Mouse (Mus musculus): Measurements from ENCODE around the gene Rhot2. TPM values are rescaled to one million over a fixed set of nuclear protein-coding genes. Genes with fewer than 3 reads are reported as not detected.
"Not testable (repeated sequence)": the region's sequence is repeated elsewhere in the genome, so short reads cannot be mapped to it uniquely, and the experiment has no call there.

The Rhot2 gene
- polyA plus RNA-seq, 1 experiment from 2014 or later = 32.7 TPM

DNA sequence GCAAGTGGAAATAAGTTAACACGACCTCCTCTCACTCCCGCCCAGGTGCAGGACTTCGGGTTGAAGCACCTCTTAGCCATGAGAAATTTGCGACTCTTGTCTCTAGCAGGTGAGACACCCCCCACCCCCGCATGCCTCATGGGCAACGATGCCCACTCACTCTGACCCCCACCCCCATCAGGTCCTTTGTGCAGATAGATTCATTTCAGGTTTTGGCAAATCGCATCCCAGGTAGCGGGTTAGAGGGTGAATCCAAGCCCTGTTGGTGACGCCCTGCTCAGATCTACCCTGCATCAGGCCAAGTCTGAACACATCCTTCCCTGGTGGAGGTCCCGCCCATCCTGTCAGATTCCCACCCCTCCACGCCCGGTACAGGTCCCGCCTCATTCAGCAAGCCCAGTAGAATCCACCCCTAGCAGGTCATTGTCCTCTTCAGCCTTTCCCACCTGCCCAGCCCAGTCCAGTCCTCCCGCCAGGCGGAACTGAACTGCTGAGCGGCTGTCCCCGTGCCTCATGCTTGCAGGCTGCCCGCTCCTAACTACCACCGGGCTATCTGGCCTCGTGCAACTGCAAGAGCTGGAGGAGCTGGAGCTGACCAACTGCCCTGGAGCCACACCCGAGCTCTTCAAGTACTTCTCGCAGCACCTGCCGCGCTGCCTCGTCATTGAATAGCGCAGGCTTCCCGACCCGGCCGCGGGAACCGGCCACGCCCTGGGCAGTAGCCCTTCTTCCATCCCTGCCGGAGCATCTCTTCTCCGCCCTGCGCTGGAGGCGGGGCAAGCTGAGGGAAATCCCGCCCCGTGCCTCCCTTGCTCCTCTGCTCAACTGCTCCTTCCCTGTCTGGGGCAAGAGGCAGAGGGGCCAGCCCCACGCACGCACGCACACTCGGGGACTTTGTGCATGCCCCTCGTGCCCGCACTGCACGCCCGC is 25.5 kb downstream of the Rhot2 start:
- H3K27me3 ChIP-seq (ENCODE audit: control insufficient read depth, insufficient read depth, low read length) = peaks cover 40% of the 10 kb centered on the region
- H3K4me1 ChIP-seq (ENCODE audit: control insufficient read depth, insufficient read depth, low read length) = peaks cover 4% of the 10 kb centered on the region
- no peak overlapping the region; the same call in 1 of the 2 replicates for H3K4me3 ChIP-seq (ENCODE audit: low read length)
- 7% methylated on average over 44 of the region's 46 CpGs for WGBS
- H3K9me3 ChIP-seq (replicated peaks; ENCODE audit: control insufficient read depth, low read length) = no peaks in the 10 kb centered on the region
- no peak overlapping the region for H3K27ac ChIP-seq (ENCODE audit: low read length)
- no peak overlapping the region for H3K9ac ChIP-seq (ENCODE audit: low read length)
- ATAC-seq (replicated peaks; ENCODE audit: extremely low read depth, insufficient read depth, low FRiP score) = no peak
- no peak overlapping the region for H3K4me2 ChIP-seq (ENCODE audit: low read depth, low read length)
- H3K36me3 ChIP-seq (ENCODE audit: control insufficient read depth, insufficient read depth) = no peaks in the 10 kb centered on the region

- Histone ChIP-seq H3K9ac (ENCODE audit: low read length) (no peak overlapping the region), H3K4me1 (ENCODE audit: control insufficient read depth, insufficient read depth, low read length) (peaks cover 2% of the 10 kb centered on the region; the same call in 1 of the 2 replicates), H3K9me3 (replicated peaks; ENCODE audit: control insufficient read depth, low read length) (no peaks in the 10 kb centered on the region), H3K27ac (ENCODE audit: low read length) (no peak overlapping the region), H3K27me3 (ENCODE audit: control insufficient read depth, insufficient read depth, low read length) (peaks cover 48% of the 10 kb centered on the region), H3K36me3 (ENCODE audit: control insufficient read depth, insufficient read depth) (no peaks in the 10 kb centered on the region), H3K4me2 (ENCODE audit: low read depth, low read length) (no peak overlapping the region), H3K4me3 (ENCODE audit: low read length) (no peak overlapping the region)
- 76% methylated on average over 11 of the region's 11 CpGs for WGBS
- no peak for ATAC-seq (replicated peaks; ENCODE audit: extremely low read depth, insufficient read depth, low FRiP score)
Observed at GRCm38 (mm10) chr17:25817662-25818061, 27.0 kb downstream of the Rhot2 start.

GRCm38 (mm10) chr17:25813471-25813870 is 31.2 kb downstream of the Rhot2 start:
- Histone ChIP-seq H3K9ac (ENCODE audit: low read length) (no peak overlapping the region), H3K4me3 (ENCODE audit: low read length) (no peak overlapping the region), H3K4me1 (ENCODE audit: control insufficient read depth, insufficient read depth, low read length) (peaks cover 11% of the 10 kb centered on the region), H3K27me3 (ENCODE audit: control insufficient read depth, insufficient read depth, low read length) (peaks cover 57% of the 10 kb centered on the region), H3K4me2 (ENCODE audit: low read depth, low read length) (no peak overlapping the region), H3K27ac (ENCODE audit: low read length) (no peak overlapping the region), H3K9me3 (replicated peaks; ENCODE audit: control insufficient read depth, low read length) (no peaks in the 10 kb centered on the region), H3K36me3 (ENCODE audit: control insufficient read depth, insufficient read depth) (no peaks in the 10 kb centered on the region)
- ATAC-seq (replicated peaks; ENCODE audit: extremely low read depth, insufficient read depth, low FRiP score) = 0 out of 2 replicates have a peak, but pooled peaks have one; percentile 8
- 1% methylated on average over 20 of the region's 20 CpGs for WGBS

DNA sequence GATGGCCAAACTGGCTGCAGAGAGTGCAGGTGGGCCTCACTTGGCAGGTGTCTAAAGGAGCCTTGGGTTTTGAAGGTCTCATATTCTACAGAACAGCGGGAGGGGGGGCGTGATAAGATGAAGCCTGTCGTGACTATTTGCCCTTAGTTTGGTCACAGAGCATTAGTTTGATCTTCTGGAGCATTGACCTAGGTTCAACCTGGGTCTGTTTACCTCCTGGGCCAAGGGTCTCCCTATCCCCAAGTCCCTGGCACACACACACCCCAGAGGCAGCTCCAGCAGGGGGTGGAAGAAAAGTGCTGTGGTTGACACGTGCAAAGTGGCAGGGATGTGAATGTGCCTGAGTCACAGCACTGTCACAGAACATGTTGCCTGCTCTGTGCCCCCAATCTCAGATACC is 33.8 kb downstream of the Rhot2 start:
- no peaks in the 10 kb centered on the region for H3K9me3 ChIP-seq (replicated peaks; ENCODE audit: control insufficient read depth, low read length)
- H3K9ac ChIP-seq (ENCODE audit: low read length) = no peak overlapping the region
- peaks cover 55% of the 10 kb centered on the region for H3K27me3 ChIP-seq (ENCODE audit: control insufficient read depth, insufficient read depth, low read length)
- peaks cover 12% of the 10 kb centered on the region for H3K4me1 ChIP-seq (ENCODE audit: control insufficient read depth, insufficient read depth, low read length)
- no peak for ATAC-seq (replicated peaks; ENCODE audit: extremely low read depth, insufficient read depth, low FRiP score)
- H3K36me3 ChIP-seq (ENCODE audit: control insufficient read depth, insufficient read depth) = no peaks in the 10 kb centered on the region
- WGBS = 62% methylated on average over 4 of the region's 4 CpGs
- no peak overlapping the region for H3K27ac ChIP-seq (ENCODE audit: low read length)
- no peak overlapping the region for H3K4me2 ChIP-seq (ENCODE audit: low read depth, low read length)
- no peak overlapping the region for H3K4me3 ChIP-seq (ENCODE audit: low read length)

GRCm38 (mm10) chr17:25809606-25810340 is 34.9 kb downstream of the Rhot2 start:
- Histone ChIP-seq H3K4me2 (ENCODE audit: low read depth, low read length) (peak overlapping the region; percentile 98), H3K27me3 (ENCODE audit: control insufficient read depth, insufficient read depth, low read length) (peaks cover 55% of the 10 kb centered on the region)
- 7% methylated on average over 24 of the region's 25 CpGs for WGBS

GRCm38 (mm10) chr17:25808789-25809605 is 35.7 kb downstream of the Rhot2 start, which contains the start of gene Fbxl16:
Gene Fbxl16 (plus strand): TSS chr17:25809085.
- peaks cover 55% of the 10 kb centered on the region for H3K27me3 ChIP-seq (ENCODE audit: control insufficient read depth, insufficient read depth, low read length)
- WGBS = under 1% methylated on average over 78 of the region's 100 CpGs
- H3K4me2 ChIP-seq (ENCODE audit: low read depth, low read length) = peak within 1 kb of the TSS; percentile 98
- peak within 1 kb of the TSS; percentile 70 for H3K4me3 ChIP-seq (ENCODE audit: low read length)
- peak within 1 kb of the TSS; percentile 67 for H3K9ac ChIP-seq (ENCODE audit: low read length)
- peaks cover 12% of the 10 kb centered on the region for H3K4me1 ChIP-seq (ENCODE audit: control insufficient read depth, insufficient read depth, low read length)
- ATAC-seq (replicated peaks; ENCODE audit: extremely low read depth, insufficient read depth, low FRiP score) = peak; percentile 63
- no peak within 1 kb of the TSS for H3K27ac ChIP-seq (ENCODE audit: low read length)
- no peaks in the 10 kb centered on the region for H3K36me3 ChIP-seq (ENCODE audit: control insufficient read depth, insufficient read depth)
- no peaks in the 10 kb centered on the region for H3K9me3 ChIP-seq (replicated peaks; ENCODE audit: control insufficient read depth, low read length)

More at GRCm38 (mm10) chr17:25809606-25810340, 34.9 kb downstream of the Rhot2 start:
- Histone ChIP-seq H3K4me1 (ENCODE audit: control insufficient read depth, insufficient read depth, low read length) (peaks cover 12% of the 10 kb centered on the region), H3K27ac (ENCODE audit: low read length) (no peak overlapping the region), H3K4me3 (ENCODE audit: low read length) (peak overlapping the region; percentile 70), H3K9ac (ENCODE audit: low read length) (peak overlapping the region; percentile 67), H3K36me3 (ENCODE audit: control insufficient read depth, insufficient read depth) (no peaks in the 10 kb centered on the region), H3K9me3 (replicated peaks; ENCODE audit: control insufficient read depth, low read length) (no peaks in the 10 kb centered on the region)
- no peak for ATAC-seq (replicated peaks; ENCODE audit: extremely low read depth, insufficient read depth, low FRiP score)

DNA sequence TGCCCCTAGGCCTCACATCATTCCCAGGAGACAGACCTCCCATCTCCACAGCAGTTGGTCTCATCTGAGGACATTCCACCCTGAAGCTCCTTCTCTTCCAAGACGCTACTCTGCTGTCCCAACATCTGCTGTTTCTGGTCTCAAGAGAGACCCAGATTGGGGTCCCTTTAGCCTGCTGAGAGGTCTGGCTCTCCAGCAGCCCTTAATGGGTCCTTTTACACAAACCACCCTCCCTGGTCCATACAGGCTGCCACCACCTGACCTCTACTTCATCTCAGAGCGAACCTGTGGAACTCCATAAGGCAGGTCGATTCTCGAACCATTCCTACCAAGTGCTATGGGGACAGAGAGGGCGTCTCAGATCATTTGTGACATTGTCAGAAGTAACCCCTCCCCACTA is 36.6 kb downstream of the Rhot2 start:
- peaks cover 54% of the 10 kb centered on the region for H3K27me3 ChIP-seq (ENCODE audit: control insufficient read depth, insufficient read depth, low read length)
- 27% methylated on average over 5 of the region's 5 CpGs for WGBS
- H3K36me3 ChIP-seq (ENCODE audit: control insufficient read depth, insufficient read depth) = no peaks in the 10 kb centered on the region
- no peak overlapping the region; the same call in 1 of the 2 replicates for H3K4me2 ChIP-seq (ENCODE audit: low read depth, low read length)
- no peak overlapping the region for H3K9ac ChIP-seq (ENCODE audit: low read length)
- H3K4me3 ChIP-seq (ENCODE audit: low read length) = peak overlapping the region; percentile 70; the same call in 1 of the 2 replicates
- H3K27ac ChIP-seq (ENCODE audit: low read length) = no peak overlapping the region
- ATAC-seq (replicated peaks; ENCODE audit: extremely low read depth, insufficient read depth, low FRiP score) = no peak
- peaks cover 14% of the 10 kb centered on the region for H3K4me1 ChIP-seq (ENCODE audit: control insufficient read depth, insufficient read depth, low read length)
- no peaks in the 10 kb centered on the region for H3K9me3 ChIP-seq (replicated peaks; ENCODE audit: control insufficient read depth, low read length)

- not testable (repeated sequence) for ATAC-seq (replicated peaks; ENCODE audit: extremely low read depth, insufficient read depth, low FRiP score); H3K9ac ChIP-seq (ENCODE audit: low read length); H3K27ac ChIP-seq (ENCODE audit: low read length); H3K4me2 ChIP-seq (ENCODE audit: low read depth, low read length); H3K9me3 ChIP-seq (replicated peaks; ENCODE audit: control insufficient read depth, low read length); H3K4me3 ChIP-seq (ENCODE audit: low read length); H3K36me3 ChIP-seq (ENCODE audit: control insufficient read depth, insufficient read depth)
- WGBS = 41% methylated on average over 2 of the region's 2 CpGs
- H3K4me1 ChIP-seq (ENCODE audit: control insufficient read depth, insufficient read depth, low read length) = peaks cover 19% of the 10 kb centered on the region
- H3K27me3 ChIP-seq (ENCODE audit: control insufficient read depth, insufficient read depth, low read length) = peaks cover 48% of the 10 kb centered on the region
Observed at GRCm38 (mm10) chr17:25807452-25807851, 37.2 kb downstream of the Rhot2 start.
